Mouse (Mus musculus): ENCODE data around the gene Gck.

The Gck gene

DNA sequence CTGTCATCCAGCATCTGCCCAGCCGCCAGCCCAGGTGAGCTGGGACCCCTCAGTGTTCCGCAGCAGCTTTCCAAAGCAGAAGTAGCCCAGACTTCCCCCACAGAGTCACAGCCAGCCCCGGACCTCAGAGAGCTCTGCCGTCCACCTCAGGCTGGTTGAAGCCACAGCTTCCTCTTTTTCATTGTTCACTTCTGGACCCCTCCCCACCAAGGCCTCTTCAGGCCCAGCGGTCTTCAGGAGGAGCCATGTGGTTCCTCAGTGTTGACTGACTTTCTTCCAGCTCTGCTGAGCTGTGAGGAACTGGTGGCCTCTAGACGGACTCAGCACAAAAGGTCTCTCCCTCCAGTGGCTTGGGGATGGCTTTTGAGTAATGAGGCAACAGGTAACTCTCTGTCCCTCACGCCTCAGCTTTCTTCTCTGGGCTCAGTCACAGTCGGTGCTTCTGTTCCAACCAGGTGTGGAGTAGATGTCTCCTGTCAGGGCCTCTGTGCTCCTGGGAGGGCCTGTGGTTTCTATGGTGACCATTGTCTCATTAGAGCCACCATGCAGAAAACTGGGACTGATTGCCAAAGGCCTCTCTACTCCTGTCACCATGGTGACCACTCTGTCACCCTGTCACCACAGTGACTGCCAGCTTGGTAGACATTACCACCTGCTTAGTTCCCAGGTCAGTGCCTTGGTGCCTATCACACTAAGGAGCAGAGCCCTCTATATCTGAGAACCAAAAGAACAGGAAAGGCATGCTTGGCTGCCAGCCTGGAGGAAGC lies at the start of gene Gck:
Gene Gck (minus strand): TSS at position 496 of the 767 bp plus-strand sequence.
- peak; percentile 85 for DNase-seq (ENCODE audit: low read depth)

DNA sequence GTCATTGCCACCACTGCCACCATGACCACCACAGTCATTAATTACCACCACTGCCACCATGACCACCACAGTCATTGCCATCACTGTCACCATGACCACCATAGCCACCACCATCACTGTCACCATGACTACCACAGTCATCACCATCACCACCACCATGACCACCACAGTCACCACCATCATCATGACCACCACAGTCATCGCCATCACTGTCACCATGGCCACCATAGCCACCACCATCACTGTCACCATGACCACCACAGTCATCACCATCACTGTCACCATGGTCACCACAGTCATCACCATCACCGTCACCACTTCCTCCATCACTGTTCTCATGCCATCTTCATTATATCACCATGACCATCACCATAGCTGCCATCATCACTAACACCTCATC lies 48.6 kb upstream of the Gck start:
- no peak for DNase-seq (ENCODE audit: low read depth)

DNA sequence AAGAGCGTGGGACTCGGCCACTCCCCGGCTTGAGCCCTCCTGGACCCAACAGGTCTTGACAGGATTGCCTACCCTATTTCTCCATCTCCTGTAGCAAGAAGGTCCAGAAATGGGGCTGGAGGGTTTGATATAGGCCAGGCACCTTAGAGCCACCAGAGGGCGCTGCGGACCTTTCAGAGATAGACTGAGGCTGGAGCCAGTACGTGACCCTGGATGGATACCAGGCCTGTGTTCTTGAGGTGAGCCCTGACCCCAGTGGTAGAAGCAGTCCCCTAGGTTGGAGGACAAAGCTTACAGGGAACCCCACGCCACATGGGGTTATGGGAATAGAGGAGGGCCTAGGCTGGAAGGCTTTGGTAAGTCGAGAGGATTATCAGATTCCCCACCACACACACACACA lies 46.1 kb upstream of the Gck start:
- DNase-seq (ENCODE audit: low read depth): peak; percentile 88

DNA sequence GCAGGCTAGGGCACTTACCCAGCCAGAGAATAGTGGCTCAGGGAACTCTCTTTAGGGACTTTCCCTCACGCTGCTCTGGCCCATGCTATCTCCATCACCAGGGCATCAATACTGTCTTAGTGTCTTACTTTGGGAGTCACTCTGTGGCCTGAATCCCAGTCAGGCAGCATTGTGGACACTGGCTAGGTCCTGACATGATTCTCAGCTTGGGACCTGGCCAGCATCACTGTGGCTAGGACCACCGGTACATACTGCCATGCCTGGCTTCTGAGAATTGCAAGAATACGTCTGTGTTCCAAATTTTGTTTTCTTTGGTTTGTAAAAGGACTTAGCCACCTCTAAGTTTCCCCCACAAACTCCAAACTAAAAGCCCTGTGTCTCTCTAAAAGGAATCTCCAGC lies 45.0 kb upstream of the Gck start:
- DNase-seq (ENCODE audit: low read depth): no peak

DNA sequence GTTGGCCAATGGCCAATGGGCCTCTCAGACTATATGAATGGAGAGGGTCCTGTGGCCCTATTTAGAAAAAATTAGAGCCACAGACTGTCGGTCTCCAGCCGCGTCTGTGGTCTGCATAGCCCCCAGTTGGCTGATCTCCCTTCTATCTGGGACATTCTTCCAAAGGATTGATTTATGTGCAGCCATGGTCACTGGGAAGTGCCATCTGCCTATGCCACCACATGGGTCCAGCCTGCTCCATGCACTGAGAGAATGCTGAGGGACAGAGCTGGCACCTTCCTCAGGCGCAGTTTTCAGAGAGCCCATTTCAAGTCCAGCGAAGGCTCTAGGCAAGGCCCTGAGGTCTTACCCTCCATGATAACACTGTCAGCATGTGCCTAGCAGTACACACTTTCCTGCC lies 44.3 kb upstream of the Gck start:
- DNase-seq (ENCODE audit: low read depth): no peak

DNA sequence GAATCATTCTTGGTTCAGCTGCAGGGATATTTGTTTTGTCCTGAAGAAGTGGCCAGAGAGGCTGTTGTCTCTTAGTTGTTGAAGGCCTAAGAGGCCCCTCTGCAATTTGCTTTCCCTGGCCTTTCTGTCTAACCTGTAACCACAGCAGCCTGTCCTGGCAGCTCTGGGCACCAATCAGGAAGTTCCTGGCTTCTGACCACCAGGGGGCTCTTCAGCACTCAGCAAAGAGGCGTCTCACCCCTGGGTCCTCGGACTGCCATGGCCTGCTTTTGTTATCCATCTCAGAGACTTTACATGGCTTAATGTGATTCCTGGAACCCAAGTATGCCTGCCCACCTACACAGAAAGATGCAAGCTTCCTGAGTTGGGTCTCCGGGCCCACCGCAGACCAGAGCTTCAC lies 41.0 kb upstream of the Gck start:
- peak; percentile 77 for DNase-seq (ENCODE audit: low read depth)

DNA sequence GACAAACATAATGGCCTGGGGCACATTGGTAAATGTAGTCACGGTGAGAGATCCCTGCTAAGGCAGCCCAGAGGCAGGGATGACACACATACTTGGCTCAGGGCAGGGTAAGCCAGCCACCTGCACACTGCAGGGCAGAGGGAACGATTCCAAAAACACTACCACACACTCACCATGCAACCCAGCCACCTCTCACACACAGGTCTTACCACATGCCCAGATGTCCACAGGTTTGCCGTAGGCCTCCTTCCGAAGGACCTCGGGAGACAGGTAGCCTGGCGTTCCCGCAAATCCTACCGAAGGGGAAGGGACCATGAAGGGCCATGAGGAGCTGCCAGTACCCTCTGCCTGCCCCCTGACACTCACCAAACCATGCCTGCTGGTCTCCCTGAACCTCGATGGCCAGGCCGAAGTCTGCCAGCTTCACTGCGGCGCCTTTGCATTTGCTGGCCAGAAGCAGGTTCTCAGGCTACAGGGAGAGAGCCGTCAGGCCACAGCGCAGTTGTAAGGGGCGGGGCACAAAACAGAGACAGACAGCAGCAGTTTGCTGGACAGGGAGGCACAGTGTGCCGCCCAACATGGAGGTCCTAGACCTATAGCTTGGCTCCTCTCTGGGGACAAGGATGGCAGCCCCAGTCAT lies 40.2 kb upstream of the Gck start:
- no peak for DNase-seq (ENCODE audit: low read depth)

DNA sequence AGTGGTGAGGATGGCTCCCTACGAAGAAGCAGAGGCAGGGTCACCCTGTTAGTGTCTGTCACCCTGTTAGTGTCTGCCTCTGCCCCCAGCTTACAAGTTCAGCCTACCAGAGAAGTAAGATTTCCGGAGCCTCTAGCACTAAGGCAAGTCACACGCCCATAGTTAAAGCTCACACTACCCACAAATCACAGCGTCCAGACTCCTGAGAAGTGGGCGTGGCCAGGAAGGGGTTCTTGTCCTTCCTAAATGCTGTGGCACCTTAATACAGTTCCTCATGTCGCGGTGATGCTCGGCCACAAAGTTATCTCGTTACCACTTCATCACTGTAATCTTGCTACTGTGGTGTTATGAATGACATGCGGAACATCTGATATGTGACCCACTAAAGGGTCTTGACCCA lies 38.2 kb upstream of the Gck start:
- DNase-seq (ENCODE audit: low read depth): no peak

DNA sequence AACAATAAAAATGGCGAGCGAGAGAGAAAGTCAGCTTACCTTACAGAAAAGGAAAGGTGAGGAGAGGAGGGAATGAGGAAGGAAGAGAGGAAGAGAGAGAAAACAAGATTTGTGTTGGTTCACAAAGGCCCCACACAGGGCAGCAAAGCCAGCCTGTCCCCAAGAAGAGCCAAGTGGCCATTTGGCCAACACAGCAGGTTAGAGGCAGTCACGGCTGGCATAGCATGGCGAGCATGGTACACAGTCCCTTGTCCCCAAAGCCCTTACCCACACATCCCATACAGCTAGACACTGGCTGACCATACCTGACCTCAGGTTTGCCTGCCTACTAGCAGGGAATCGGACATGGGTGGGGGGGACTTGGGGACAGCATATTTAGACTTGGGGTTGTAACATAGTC lies 33.7 kb upstream of the Gck start:
- no peak for DNase-seq (ENCODE audit: low read depth)

DNA sequence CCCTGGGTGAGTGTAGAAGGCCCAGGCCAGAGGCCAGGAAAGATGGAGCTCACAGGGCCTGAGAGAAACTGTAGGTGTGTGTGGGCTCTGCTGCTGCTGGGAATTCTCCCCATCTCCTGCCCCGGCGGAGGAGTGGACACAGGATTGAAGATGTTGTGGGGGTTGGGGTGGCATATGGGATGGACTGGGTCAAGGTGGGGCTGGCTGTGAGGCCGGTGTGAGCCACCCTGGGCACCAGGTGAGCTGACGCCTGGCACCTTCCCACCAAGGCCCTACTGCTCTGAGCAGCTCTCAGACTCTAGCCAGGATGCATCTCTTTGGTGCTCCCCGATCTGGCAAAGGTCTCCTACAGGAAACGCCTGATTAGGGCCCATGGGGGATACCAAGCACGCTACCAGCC lies 31.4 kb upstream of the Gck start:
- no peak for DNase-seq (ENCODE audit: low read depth)

DNA sequence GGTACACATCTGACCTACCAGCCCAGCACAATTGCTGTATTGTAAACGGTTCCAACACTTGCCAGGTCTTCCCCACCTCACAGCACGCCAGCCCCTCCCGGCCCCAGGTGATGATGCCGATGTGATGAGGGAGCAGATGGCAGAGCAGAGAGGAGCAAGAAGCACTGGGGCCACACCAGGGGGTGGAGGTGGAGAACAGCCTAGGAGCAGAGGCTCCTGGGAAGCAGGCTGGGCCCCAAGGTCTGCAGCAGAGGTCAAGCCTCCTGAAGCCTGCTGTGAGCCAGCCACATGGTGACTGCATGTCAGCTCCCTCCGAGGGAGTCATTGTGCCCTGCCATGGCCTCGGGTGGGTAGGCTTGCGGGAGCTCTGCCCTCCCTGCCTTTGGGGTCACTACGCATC lies 30.7 kb upstream of the Gck start:
- DNase-seq (ENCODE audit: low read depth): no peak

DNA sequence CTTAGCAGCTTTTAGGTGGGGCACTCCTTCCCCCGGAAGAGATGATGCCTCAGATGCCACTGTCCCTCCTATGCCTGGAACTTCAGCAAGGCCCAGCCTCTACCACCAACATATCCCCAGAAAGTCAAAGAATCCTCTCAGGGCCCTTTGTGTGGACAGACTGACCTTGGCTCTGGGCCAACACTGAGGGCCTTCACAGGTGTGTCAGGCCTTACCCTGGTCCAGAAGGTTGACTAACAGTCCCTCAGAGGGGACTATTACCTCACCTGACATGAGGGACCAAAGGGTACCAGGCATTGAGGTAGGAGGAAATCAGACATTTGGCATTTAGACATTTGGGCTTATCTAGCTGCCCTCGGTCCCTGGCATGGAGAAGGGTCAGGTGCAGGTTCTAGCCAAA lies 30.2 kb upstream of the Gck start:
- DNase-seq (ENCODE audit: low read depth): no peak

DNA sequence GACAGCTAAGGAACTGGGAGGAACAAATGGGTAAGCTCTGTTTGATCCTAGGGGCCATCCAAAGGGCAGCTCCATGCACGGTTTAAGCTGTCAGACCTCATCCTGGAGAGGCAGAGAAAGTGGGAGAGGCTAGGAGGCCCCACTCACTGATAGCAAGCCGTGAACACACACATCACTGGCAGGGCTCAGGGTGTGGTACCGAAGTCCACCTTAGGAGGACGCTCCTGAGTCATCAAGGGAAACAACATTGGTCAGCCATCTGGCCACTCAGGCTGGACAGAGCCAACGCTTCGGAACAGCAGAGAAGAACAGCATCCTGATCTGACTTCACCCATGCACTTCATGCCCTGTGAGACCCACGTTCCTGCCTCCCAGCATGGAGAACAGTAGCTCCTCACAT lies 29.2 kb upstream of the Gck start:
- no peak for DNase-seq (ENCODE audit: low read depth)

DNA sequence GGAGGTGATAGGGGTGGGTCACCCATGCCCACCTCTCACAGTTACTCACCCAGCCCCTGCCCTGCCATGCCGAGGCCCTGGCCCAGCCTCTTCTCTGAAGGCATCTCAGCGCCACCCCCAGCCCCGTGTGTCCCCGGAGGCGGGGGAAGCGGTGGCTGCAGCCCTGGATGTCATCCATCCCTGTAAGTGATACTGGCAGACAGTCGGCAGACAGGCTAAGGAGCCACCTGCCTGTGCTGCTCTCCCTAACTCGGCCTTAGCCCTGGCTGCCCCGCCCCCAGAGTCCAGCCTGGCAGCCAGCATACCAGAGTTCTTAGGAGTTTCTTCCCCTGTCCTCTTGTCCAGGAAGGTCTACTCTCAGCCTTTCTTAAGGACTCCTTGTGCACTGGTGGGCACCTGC lies 26.2 kb upstream of the Gck start:
- DNase-seq (ENCODE audit: low read depth): no peak

DNA sequence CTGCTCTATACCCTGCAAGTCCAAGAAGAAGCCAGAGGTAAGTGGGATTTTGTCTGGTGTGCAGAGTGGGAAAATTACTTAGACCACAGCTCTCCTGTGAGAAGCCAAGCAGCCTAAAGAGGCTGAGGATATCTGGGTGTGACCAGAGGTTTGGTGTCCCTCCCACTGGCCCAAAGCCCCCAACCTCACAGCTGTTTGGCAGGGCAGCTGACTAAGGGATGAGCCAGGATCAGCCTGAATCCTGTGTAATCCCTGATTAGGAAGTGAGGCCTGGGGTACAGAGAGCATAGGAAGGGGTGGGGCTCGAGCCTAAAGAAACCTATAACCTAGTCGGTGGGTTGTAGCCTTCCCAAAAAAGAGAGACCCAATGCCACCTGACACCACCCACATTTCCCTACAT lies 25.2 kb upstream of the Gck start:
- DNase-seq (ENCODE audit: low read depth): no peak

DNA sequence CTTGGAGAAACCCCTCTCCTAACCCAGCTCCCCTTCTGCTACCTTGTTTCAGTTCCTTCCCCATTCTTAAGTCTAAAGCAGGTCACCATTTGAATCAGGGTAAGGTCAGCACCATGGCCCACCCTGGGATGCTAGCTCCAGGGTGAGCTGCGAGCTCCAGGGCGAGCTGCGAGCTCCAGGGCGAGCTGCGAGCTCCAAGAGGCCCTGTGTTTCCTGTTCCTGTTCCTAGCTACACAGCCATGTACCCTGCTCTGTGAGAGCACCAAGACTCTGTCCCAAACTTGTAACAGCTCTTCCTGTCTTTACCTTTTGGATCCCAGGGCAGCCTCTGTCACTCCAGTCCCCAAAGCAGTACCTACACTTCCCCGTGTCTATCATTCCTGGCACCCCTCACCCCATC lies 24.2 kb upstream of the Gck start:
- DNase-seq (ENCODE audit: low read depth): no peak

DNA sequence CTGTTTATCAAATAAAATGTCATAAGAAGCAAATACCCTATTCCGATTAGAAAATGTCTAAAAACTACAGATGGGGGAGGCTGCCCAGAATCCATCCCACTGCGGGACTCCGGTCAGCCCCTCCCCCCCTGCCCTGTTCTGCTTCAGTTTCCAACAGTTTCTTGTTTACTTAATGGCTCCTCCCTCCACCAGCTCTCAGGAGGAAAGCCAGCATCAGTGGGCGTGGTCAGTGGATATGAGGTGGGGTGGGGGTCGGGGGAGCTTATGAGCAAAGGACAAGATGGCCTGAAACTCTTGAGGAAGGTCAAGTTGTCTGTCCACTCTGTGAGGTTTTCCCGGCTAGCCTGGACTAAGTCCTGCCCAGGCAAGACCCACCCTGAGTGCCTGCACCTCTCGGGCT lies 23.3 kb upstream of the Gck start:
- no peak for DNase-seq (ENCODE audit: low read depth)

DNA sequence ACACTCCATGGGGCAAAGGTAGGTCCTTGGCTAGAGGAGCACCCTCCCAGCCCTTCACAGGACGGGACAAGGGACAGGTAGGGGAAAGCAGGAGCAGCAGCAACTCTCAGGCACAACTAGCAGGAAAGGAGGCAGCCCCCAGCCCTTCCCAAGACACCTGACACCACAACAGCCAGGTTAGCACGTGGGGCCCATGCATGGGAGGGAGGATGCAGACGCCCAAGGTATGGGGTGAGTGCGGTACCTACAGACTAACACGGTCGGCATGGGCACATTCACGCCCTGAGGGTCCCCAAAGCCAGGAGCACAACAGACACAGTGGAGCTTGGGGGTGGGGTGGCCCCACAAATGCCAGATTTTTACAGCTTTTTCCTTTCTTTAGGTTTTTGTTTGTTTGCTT lies 21.3 kb upstream of the Gck start:
- DNase-seq (ENCODE audit: low read depth): no peak

DNA sequence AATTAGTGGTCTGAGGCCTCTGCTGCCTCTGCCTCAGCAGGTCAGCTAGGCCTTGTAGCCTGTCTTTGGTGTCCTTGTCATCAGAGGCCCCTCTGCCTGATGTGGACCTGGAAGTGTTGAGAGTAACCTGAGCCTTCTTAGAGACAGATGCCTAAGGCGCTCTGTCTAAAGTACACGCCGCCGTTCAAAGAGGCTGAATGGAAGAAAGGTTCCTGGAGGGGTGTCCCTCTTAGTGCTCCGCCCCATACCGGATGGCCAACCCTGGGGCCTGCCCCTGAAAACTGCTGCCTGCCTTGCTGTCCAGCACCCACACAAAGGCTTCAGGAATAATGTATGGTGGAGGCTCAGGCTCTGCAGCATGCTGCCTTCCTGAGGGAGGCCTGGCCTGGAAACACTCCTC lies 18.3 kb upstream of the Gck start:
- DNase-seq (ENCODE audit: low read depth): no peak

DNA sequence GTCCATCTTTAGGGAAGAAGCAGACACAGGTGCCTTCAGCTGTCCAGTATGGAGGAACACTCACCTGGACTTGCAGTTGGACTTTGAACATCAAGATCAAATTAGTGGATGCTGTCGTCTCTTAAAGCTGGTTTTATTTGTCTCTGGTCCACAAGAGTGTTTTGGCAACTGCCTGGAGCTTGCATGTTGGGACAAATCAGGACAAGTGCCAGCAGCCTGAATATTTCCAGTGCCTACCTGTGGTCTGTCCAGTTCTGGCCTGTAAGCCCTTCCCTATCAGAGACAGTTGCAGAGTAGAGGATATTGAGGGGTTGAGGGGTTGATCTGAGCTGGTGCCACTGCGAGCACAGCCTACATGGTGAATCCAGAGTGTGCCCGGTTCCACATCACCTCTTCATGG lies 16.9 kb upstream of the Gck start:
- no peak for DNase-seq (ENCODE audit: low read depth)

DNA sequence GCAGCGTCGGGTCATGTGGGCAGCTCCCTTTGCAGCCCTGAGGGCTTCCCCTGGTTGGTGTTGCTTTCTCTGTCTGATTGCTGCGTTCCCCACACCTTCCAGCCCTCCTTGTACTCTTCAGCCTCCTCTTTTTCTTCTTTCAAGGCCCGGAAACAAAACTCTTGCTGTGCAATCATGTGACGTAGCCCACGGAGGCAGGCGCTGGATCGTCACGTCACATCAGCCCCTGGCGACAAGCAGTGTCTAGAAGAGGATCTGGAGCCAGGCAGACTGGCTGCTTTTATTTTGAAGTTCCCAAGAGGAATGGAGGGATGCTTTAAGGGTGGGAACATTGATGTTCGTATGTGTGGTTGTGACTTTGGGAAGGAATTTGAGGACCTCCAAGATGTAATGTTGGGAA lies 16.0 kb upstream of the Gck start:
- no peak for DNase-seq (ENCODE audit: low read depth)

DNA sequence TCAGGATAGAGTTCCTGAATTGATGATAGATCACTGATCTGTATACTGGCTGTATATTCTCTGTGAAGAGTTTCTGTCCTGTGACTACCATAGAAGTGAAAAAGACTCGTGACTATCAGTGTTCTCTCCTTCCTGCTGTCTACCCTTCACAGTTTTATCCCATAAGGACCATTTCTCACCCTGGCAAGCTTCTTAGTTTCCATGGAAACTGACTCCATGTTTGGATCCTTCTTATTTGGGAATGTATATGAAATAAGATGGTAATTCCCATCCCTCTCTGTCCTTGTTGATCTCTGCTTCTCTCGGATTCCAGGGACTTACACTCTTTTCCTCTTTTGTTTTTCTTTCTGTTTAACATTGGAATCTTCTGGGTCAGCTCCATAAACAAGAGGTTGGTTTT lies 10.2 kb upstream of the Gck start:
- DNase-seq (ENCODE audit: low read depth): no peak

DNA sequence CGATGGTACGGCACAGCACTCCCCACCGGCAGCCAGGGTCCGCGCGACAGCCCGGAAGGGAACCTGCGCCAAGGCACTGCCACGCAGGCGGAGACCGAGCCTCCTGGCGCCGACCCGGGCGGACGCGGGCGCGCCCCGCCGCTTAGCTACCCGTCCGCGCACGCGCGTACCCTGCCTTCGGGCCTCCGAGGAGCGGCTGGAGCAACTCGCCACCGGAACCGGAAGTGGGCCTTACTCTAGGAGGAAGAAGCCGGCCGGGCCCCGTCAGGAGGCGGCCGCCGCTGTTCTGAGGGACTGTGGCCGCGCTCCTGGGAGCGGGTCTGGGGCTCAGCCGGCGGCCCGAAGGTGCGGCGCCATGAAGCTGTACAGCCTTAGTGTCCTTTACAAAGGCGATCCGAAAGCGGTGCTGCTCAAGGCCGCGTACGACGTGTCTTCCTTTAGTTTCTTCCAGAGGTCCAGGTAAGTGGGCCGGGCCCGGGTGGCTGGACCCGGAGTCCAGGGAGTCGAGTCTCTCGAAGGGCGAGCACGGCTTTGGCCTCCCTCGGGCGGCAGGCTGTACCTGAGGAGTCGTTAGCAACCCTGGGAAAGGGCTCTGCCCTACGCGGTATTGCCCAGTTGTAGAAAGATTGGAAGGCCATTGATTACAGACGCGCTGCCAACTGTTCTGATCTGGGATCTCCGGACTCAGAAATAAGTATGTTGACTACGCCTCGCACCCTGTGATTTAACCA lies 5.8 kb upstream of the Gck start, which contains the start of gene Ykt6:
Gene Ykt6 (plus strand): TSS at position 148 of the 731 bp plus-strand sequence.
- peak; percentile 96 for DNase-seq (ENCODE audit: low read depth)
